9 mouse cellular contexts compared by ENCODE assay signal in the genomic region with DNA sequence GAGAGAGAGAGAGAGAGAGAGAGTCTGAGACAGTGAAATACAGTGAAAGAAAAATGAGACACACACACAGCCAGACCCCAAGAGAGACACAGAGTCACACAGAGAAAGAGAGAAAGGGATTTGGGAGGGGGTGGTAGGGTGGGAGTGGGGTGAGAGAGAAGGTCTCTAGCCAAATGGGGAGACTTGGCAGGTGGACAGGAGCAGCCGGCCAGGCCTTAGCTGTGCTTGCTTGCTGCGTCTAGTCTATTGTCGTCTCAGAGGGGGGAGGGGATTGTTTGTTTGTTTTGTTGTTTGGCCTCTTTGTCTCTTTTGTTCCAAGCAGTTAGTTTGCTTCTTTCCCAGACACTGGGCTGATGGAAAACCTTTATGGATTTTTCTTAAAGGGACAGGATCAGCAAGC.
DNase-seq lines count a peak whose midpoint lies in the region; ATAC-seq lines count a peak whose summit lies in the region.
"Had no signal": no experiment of that assay in that cellular context is flagged by ENCODE, and none has a peak within 500 bp of the region (broad histone marks: within the 10 kb centered on the region; RNA-seq: fewer than 3 reads in every experiment).

No protein-coding gene starts in this region.

- no peak overlapping the region for H3K4me3 ChIP-seq in forebrain, embryonic 14.5 days (ENCODE audit: low read depth, low read length)
- no peak overlapping the region for H3K4me3 ChIP-seq in limb, embryonic 13.5 days

- ATAC-seq in forebrain, embryonic 14.5 days: peak; percentile 74
- ATAC-seq in limb, embryonic 13.5 days (ENCODE audit: low FRiP score, low read depth): no peak
- no peak for ATAC-seq in inflammation-experienced regulatory T-cells, adult 6 months

- DNase-seq in heart, adult 11 months: peak; percentile 87
- no peak for DNase-seq in heart, adult 8-10 months (ENCODE audit: low spot score)
- peak; percentile 51 for DNase-seq in brain, adult 2 months (ENCODE audit: low read depth, low spot score)
- peak; percentile 91 for DNase-seq in forebrain, embryonic 14.5 days (ENCODE audit: low spot score)
- DNase-seq in ovary, postnatal 10 days (ENCODE audit: low spot score): no peak
- no peak for DNase-seq in spleen, postnatal 10 days (ENCODE audit: low spot score in 2 of 2)
- DNase-seq: B cell, adult 2 months had no signal

- no peaks in the 10 kb centered on the region for H3K9me3 ChIP-seq in forebrain, embryonic 14.5 days (replicated peaks; ENCODE audit: control insufficient read depth, low read length)
- no peaks in the 10 kb centered on the region for H3K9me3 ChIP-seq in limb, embryonic 13.5 days

- peak overlapping the region; percentile 32 for H3K4me2 ChIP-seq in forebrain, embryonic 14.5 days (ENCODE audit: low read length)
- H3K4me2 ChIP-seq in limb, embryonic 13.5 days (replicated peaks): peak overlapping the region; percentile 42; the same call in 1 of the 2 replicates

- 0% methylated on average over 3 of the region's 3 CpGs for WGBS in forebrain, embryonic 14.5 days
- 33% methylated on average over 3 of the region's 3 CpGs for WGBS in limb, embryonic 13.5 days

- no peaks in the 10 kb centered on the region for H3K36me3 ChIP-seq in forebrain, embryonic 14.5 days (ENCODE audit: control insufficient read depth, insufficient read depth, low read length)
- no peaks in the 10 kb centered on the region for H3K36me3 ChIP-seq in limb, embryonic 13.5 days

- peak overlapping the region; percentile 58 for H3K9ac ChIP-seq in forebrain, embryonic 14.5 days (ENCODE audit: low read length)
- H3K9ac ChIP-seq in limb, embryonic 13.5 days: no peak overlapping the region

- peak overlapping the region; percentile 96 for H3K27ac ChIP-seq in forebrain, embryonic 14.5 days (ENCODE audit: low read depth, low read length)
- H3K27ac ChIP-seq in limb, embryonic 13.5 days: no peak overlapping the region

- 0 out of 2 replicates have a peak, but pooled peaks cover 13% of the 10 kb centered on the region for H3K27me3 ChIP-seq in forebrain, embryonic 14.5 days (replicated peaks; ENCODE audit: control insufficient read depth, insufficient read depth, low read length)
- peaks cover 16% of the 10 kb centered on the region for H3K27me3 ChIP-seq in limb, embryonic 13.5 days

- H3K4me1 ChIP-seq in forebrain, embryonic 14.5 days (ENCODE audit: control insufficient read depth, insufficient read depth, low read length): peaks cover 58% of the 10 kb centered on the region
- peaks cover 55% of the 10 kb centered on the region for H3K4me1 ChIP-seq in limb, embryonic 13.5 days

Comparison
In these comparisons a context has a peak if more than half of its experiments do, and no peak if none do; other contexts are left out.
1. DNase-seq: peak in heart, adult 11 months (single experiment), brain, adult 2 months (single experiment) and forebrain, embryonic 14.5 days (single experiment); none in heart, adult 8-10 months (single experiment), ovary, postnatal 10 days (single experiment) and spleen, postnatal 10 days (0 of 2).